Mouse (Mus musculus): ENCODE results near the gene Gpd1. TPM values are rescaled to one million over a fixed set of nuclear protein-coding genes. Genes with fewer than 3 reads are reported as not detected.

Gene Gpd1
- polyA plus RNA-seq, 1 experiment from 2014 or later = 0.10 TPM

DNA sequence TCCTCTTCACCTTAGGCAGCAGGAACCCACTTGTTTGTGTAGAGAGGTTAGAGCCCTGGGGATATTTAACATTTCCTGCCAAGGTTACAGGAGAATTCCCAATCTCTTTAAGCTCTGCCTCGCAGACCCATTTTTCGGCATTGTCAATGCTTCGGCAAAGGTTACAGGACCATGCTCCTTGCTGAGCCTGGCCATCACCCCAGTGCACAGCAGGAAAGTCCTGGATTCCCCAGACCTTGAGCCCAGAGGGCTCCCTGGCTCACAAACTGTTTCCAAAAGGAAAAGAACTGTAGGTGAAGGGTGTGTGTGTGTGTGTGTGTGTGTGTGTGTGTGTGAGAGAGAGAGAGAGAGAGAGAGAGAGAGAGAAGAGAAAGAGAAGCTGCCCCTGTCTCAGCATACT is 42.4 kb upstream of the Gpd1 start:
- no peak overlapping the region for H3K9ac ChIP-seq (replicated peaks; ENCODE audit: low read length)
- H3K27me3 ChIP-seq (ENCODE audit: control insufficient read depth, insufficient read depth, low read length) = peaks cover 20% of the 10 kb centered on the region
- H3K27ac ChIP-seq (replicated peaks; ENCODE audit: low read depth, low read length) = no peak overlapping the region
- no peaks in the 10 kb centered on the region for H3K9me3 ChIP-seq (replicated peaks; ENCODE audit: control insufficient read depth, low read length)
- H3K4me2 ChIP-seq (ENCODE audit: low read depth, low read length) = no peak overlapping the region
- no peak overlapping the region for H3K4me3 ChIP-seq (ENCODE audit: low read depth, low read length)
- no peak for DNase-seq (ENCODE audit: low spot score)
- no peaks in the 10 kb centered on the region for H3K36me3 ChIP-seq (replicated peaks; ENCODE audit: control insufficient read depth, insufficient read depth, low read depth, low read length)
- ATAC-seq (replicated peaks; ENCODE audit: insufficient number of reproducible peaks, low FRiP score, low TSS enrichment, low read depth) = no peak
- 72% methylated on average over 3 of the region's 3 CpGs for WGBS
- H3K4me1 ChIP-seq (ENCODE audit: control insufficient read depth, insufficient read depth, low read length) = no peaks in the 10 kb centered on the region; the same call in 1 of the 2 replicates

DNA sequence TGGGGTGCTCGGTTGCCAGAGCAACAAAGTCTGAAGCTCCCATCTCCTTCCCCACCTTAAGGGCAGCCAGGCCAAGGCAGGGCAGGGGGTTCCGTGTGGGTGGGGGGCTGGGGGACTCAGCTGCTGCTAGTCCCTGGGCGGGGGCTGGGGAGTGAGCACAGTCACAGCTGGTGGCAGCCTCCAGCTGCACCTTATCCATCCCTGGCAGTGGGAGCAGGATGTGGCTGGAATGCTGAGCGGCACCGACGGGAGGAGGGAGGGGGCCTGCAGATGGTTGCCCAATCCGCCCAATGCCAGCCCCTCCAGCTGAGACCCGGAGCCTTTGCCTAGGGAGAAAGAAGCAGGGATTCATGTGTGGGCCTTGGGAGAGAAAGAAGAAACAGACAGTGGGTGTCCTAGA is 40.2 kb upstream of the Gpd1 start:
- 27% methylated on average over 8 of the region's 8 CpGs for WGBS
- no peaks in the 10 kb centered on the region; the same call in 1 of the 2 replicates for H3K4me1 ChIP-seq (ENCODE audit: control insufficient read depth, insufficient read depth, low read length)
- ATAC-seq (replicated peaks; ENCODE audit: insufficient number of reproducible peaks, low FRiP score, low TSS enrichment, low read depth) (no peak), DNase-seq (ENCODE audit: low spot score) (no peak)
- H3K4me3 ChIP-seq (ENCODE audit: low read depth, low read length) = no peak overlapping the region
- H3K9ac ChIP-seq (replicated peaks; ENCODE audit: low read length) = 0 out of 2 replicates have a peak overlapping the region, but pooled peaks have one; percentile 9
- H3K27ac ChIP-seq (replicated peaks; ENCODE audit: low read depth, low read length) = no peak overlapping the region
- peaks cover under 1% of the 10 kb centered on the region for H3K27me3 ChIP-seq (ENCODE audit: control insufficient read depth, insufficient read depth, low read length)
- no peak overlapping the region for H3K4me2 ChIP-seq (ENCODE audit: low read depth, low read length)
- no peaks in the 10 kb centered on the region for H3K36me3 ChIP-seq (replicated peaks; ENCODE audit: control insufficient read depth, insufficient read depth, low read depth, low read length)
- no peaks in the 10 kb centered on the region for H3K9me3 ChIP-seq (replicated peaks; ENCODE audit: control insufficient read depth, low read length)

DNA sequence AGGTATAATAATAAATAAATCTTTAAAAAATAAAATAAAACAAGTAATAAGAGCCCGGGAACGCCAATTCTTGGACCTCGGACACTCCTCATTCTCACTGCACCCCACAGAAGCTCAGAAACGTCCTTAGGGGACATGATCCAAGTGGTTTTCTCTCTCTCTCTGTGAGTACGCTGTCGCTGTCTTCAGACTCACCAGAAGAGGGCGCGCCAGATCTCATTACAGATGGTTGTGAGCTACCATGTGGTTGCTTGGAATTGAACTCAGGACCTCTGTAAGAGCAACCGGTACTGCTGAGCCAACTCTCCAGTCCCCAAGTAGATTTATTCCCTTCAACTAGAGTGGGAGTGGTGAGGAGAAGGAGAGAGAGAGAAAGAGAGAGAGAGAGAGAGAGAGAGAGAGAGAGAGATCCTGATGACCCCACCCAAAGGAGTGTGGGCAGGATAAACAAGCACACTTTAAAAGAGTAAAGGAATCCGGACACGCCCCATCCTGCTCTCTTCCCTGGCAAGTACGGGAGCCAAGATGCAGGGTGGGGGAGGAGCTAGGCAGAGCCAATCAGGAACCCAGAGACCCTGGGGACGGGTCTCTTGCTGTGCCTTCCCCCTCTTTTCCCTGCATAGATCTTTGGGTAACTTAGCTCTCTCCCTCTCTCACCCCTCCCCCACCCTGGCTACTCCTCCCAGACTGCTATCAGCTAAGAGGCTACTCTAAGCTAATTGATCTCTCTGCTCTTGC is 39.1 kb upstream of the Gpd1 start:
- H3K9me3 ChIP-seq (replicated peaks; ENCODE audit: control insufficient read depth, low read length) = no peaks in the 10 kb centered on the region
- no peak overlapping the region for H3K9ac ChIP-seq (replicated peaks; ENCODE audit: low read length)
- WGBS = 12% methylated on average over 13 of the region's 13 CpGs
- no peaks in the 10 kb centered on the region; the same call in 1 of the 2 replicates for H3K4me1 ChIP-seq (ENCODE audit: control insufficient read depth, insufficient read depth, low read length)
- no peaks in the 10 kb centered on the region for H3K27me3 ChIP-seq (ENCODE audit: control insufficient read depth, insufficient read depth, low read length)
- no peaks in the 10 kb centered on the region for H3K36me3 ChIP-seq (replicated peaks; ENCODE audit: control insufficient read depth, insufficient read depth, low read depth, low read length)
- H3K4me3 ChIP-seq (ENCODE audit: low read depth, low read length) = no peak overlapping the region
- peak; percentile 55 for DNase-seq (ENCODE audit: low spot score)
- no peak overlapping the region for H3K27ac ChIP-seq (replicated peaks; ENCODE audit: low read depth, low read length)
- ATAC-seq (replicated peaks; ENCODE audit: insufficient number of reproducible peaks, low FRiP score, low TSS enrichment, low read depth) = peak; percentile 51; the same call in 1 of the 2 replicates
- no peak overlapping the region for H3K4me2 ChIP-seq (ENCODE audit: low read depth, low read length)

DNA sequence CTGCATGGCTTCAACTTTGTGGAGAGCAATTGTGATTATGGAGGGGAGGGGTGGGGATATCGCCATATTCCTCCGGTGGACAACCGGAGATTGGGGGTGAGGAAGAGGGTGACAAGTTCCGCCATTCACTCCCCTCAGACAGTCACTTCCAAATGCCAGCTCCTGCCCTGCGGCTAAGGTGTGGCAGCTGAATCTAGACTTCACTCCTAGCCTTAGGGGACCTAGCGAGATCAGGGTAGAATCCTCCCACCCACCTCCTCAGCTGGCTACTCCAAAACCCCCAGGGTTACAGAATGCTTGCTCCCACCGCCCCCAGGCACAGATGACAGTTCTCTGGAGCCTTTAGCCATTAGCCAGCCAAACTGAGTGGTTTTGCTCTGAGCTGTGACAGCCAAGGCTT is 38.3 kb upstream of the Gpd1 start:
- no peaks in the 10 kb centered on the region for H3K27me3 ChIP-seq (ENCODE audit: control insufficient read depth, insufficient read depth, low read length)
- no peaks in the 10 kb centered on the region for H3K36me3 ChIP-seq (replicated peaks; ENCODE audit: control insufficient read depth, insufficient read depth, low read depth, low read length)
- H3K27ac ChIP-seq (replicated peaks; ENCODE audit: low read depth, low read length) = no peak overlapping the region
- no peaks in the 10 kb centered on the region for H3K9me3 ChIP-seq (replicated peaks; ENCODE audit: control insufficient read depth, low read length)
- no peak overlapping the region for H3K4me3 ChIP-seq (ENCODE audit: low read depth, low read length)
- ATAC-seq (replicated peaks; ENCODE audit: insufficient number of reproducible peaks, low FRiP score, low TSS enrichment, low read depth) (no peak), DNase-seq (ENCODE audit: low spot score) (no peak)
- no peaks in the 10 kb centered on the region; the same call in 1 of the 2 replicates for H3K4me1 ChIP-seq (ENCODE audit: control insufficient read depth, insufficient read depth, low read length)
- H3K9ac ChIP-seq (replicated peaks; ENCODE audit: low read length) = no peak overlapping the region
- WGBS = 57% methylated on average over 7 of the region's 7 CpGs
- no peak overlapping the region for H3K4me2 ChIP-seq (ENCODE audit: low read depth, low read length)

DNA sequence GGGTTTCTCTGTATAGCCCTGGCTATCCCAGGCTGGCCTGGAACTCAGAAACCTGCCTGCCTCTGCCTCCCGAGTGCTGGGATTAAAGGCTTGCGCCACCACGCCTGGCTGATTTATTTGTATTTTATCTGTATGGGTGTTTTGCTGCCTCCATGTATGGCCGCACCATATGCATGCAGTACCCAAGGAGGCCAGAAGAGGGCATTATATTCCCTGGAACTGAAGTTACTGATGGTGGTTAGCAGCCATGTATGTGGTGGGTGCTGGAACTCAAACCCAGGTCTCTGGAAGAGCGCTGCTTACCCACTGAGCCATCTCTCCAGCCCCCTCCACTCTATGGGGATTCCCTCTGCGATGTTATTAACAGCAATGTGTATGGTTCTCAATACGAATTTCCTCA is 34.4 kb upstream of the Gpd1 start:
- H3K9me3 ChIP-seq (replicated peaks; ENCODE audit: control insufficient read depth, low read length) = no peaks in the 10 kb centered on the region
- no peak for ATAC-seq (replicated peaks; ENCODE audit: insufficient number of reproducible peaks, low FRiP score, low TSS enrichment, low read depth)
- H3K36me3 ChIP-seq (replicated peaks; ENCODE audit: control insufficient read depth, insufficient read depth, low read depth, low read length) = no peaks in the 10 kb centered on the region
- no peaks in the 10 kb centered on the region for H3K27me3 ChIP-seq (ENCODE audit: control insufficient read depth, insufficient read depth, low read length)
- no peak overlapping the region for H3K9ac ChIP-seq (replicated peaks; ENCODE audit: low read length)
- no peak for DNase-seq (ENCODE audit: low spot score)
- H3K4me2 ChIP-seq (ENCODE audit: low read depth, low read length) = no peak overlapping the region
- no peaks in the 10 kb centered on the region for H3K4me1 ChIP-seq (ENCODE audit: control insufficient read depth, insufficient read depth, low read length)
- WGBS = 93% methylated on average over 7 of the region's 7 CpGs
- no peak overlapping the region for H3K4me3 ChIP-seq (ENCODE audit: low read depth, low read length)
- H3K27ac ChIP-seq (replicated peaks; ENCODE audit: low read depth, low read length) = no peak overlapping the region

DNA sequence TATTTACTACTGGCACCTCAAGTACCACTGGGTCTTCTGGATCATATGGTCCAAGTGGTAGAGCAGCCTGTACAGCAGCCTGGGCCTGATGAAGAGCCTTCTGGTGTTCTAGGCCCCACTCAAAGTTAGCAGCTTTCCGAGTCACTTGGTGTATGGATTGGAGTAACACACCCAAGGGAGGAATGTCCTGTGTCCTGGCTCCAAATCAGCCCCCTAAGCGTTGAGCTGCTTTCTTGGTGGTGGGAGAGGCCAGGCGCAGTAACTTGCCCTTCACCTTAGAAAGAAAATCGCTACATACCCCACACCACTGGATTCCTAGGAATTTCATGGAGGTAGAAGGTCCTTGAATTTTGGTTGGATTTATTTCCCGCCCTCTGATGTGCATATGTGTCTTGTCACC is 33.2 kb upstream of the Gpd1 start:
- no peak overlapping the region for H3K27ac ChIP-seq (replicated peaks; ENCODE audit: low read depth, low read length)
- H3K36me3 ChIP-seq (replicated peaks; ENCODE audit: control insufficient read depth, insufficient read depth, low read depth, low read length) = no peaks in the 10 kb centered on the region
- H3K9ac ChIP-seq (replicated peaks; ENCODE audit: low read length) = no peak overlapping the region
- H3K4me1 ChIP-seq (ENCODE audit: control insufficient read depth, insufficient read depth, low read length) = no peaks in the 10 kb centered on the region
- DNase-seq (ENCODE audit: low spot score) (no peak), ATAC-seq (replicated peaks; ENCODE audit: insufficient number of reproducible peaks, low FRiP score, low TSS enrichment, low read depth) (no peak)
- no peaks in the 10 kb centered on the region for H3K9me3 ChIP-seq (replicated peaks; ENCODE audit: control insufficient read depth, low read length)
- H3K4me3 ChIP-seq (ENCODE audit: low read depth, low read length) = no peak overlapping the region
- 88% methylated on average over 5 of the region's 5 CpGs for WGBS
- H3K27me3 ChIP-seq (ENCODE audit: control insufficient read depth, insufficient read depth, low read length) = no peaks in the 10 kb centered on the region
- no peak overlapping the region for H3K4me2 ChIP-seq (ENCODE audit: low read depth, low read length)

DNA sequence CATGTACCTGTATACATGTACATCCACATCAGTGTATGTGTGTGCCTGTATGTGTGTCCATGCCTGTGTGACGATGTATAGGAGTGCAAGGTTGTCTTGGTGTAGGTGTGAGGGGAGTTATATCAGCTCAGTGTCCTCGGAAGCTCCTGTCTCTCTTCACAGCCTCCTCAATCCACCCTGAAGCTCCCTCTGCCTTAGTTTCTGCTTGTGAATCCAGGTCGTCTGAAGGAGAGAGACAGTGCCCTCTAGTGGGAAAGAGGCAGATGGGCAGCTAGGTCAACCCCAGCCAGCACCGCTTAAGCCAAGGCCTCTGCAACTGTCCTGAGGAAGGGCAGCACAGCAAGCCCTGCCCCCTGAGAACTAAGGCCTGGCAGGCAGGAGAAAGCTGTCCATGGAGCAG is 28.6 kb upstream of the Gpd1 start:
- Histone ChIP-seq H3K27me3 (ENCODE audit: control insufficient read depth, insufficient read depth, low read length) (no peaks in the 10 kb centered on the region), H3K4me3 (ENCODE audit: low read depth, low read length) (no peak overlapping the region), H3K4me2 (ENCODE audit: low read depth, low read length) (no peak overlapping the region), H3K27ac (replicated peaks; ENCODE audit: low read depth, low read length) (no peak overlapping the region), H3K36me3 (replicated peaks; ENCODE audit: control insufficient read depth, insufficient read depth, low read depth, low read length) (no peaks in the 10 kb centered on the region), H3K4me1 (ENCODE audit: control insufficient read depth, insufficient read depth, low read length) (no peaks in the 10 kb centered on the region), H3K9me3 (replicated peaks; ENCODE audit: control insufficient read depth, low read length) (no peaks in the 10 kb centered on the region), H3K9ac (replicated peaks; ENCODE audit: low read length) (no peak overlapping the region)
- DNase-seq (ENCODE audit: low spot score) (peak; percentile 82), ATAC-seq (replicated peaks; ENCODE audit: insufficient number of reproducible peaks, low FRiP score, low TSS enrichment, low read depth) (peak; percentile 21; the same call in 1 of the 2 replicates)
- WGBS = 7% methylated on average over 4 of the region's 4 CpGs

DNA sequence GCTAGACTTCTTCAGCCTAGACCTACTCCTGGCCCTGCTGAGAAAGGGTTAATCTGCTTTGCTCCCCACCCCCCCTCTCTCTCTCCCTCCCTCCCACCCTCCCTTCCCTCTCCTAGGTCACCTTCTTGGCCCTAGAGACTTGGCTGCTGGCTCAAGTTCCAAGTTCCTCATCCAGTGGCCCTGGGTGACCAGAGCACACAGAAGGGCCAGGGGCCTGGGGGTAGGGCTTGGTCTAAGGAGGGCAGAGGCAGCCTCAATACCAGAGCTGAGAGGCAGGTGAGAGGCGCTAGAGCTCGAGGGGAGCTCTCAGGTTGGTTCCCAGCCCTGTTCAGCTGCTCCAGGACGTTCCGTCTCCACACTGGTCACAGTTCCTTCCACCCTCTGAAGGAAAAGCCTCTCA is 26.4 kb upstream of the Gpd1 start:
- Histone ChIP-seq H3K4me3 (ENCODE audit: low read depth, low read length) (no peak overlapping the region), H3K4me1 (ENCODE audit: control insufficient read depth, insufficient read depth, low read length) (no peaks in the 10 kb centered on the region), H3K4me2 (ENCODE audit: low read depth, low read length) (no peak overlapping the region), H3K27ac (replicated peaks; ENCODE audit: low read depth, low read length) (no peak overlapping the region), H3K9me3 (replicated peaks; ENCODE audit: control insufficient read depth, low read length) (no peaks in the 10 kb centered on the region), H3K27me3 (ENCODE audit: control insufficient read depth, insufficient read depth, low read length) (no peaks in the 10 kb centered on the region; the same call in 1 of the 2 replicates), H3K36me3 (replicated peaks; ENCODE audit: control insufficient read depth, insufficient read depth, low read depth, low read length) (no peaks in the 10 kb centered on the region), H3K9ac (replicated peaks; ENCODE audit: low read length) (no peak overlapping the region)
- ATAC-seq (replicated peaks; ENCODE audit: insufficient number of reproducible peaks, low FRiP score, low TSS enrichment, low read depth) = no peak
- 17% methylated on average over 4 of the region's 4 CpGs for WGBS
- DNase-seq (ENCODE audit: low spot score) = no peak

Data from embryonic facial prominence, embryonic 11.5 days (tissue).